Mouse (Mus musculus): ENCODE measurements around the gene Lrba. TPM values are rescaled to one million over a fixed set of nuclear protein-coding genes. Genes with fewer than 3 reads are reported as not detected.

Gene Lrba
- polyA plus RNA-seq, 1 experiment from 2014 or later: 3.2 TPM

- Histone ChIP-seq H3K4me3 (no peak overlapping the region), H3K36me3 (no peaks in the 10 kb centered on the region), H3K27ac (no peak overlapping the region), H3K9ac (no peak overlapping the region), H3K4me1 (no peaks in the 10 kb centered on the region), H3K27me3 (no peaks in the 10 kb centered on the region), H3K9me3 (no peaks in the 10 kb centered on the region), H3K4me2 (no peak overlapping the region)
- ATAC-seq (ENCODE audit: borderline replicate concordance, extremely low read depth, low FRiP score, low TSS enrichment): no peak
- 63% methylated on average over 3 of the region's 3 CpGs for WGBS
Observed at GRCm38 (mm10) chr3:86651006-86651405, 426.5 kb downstream of the Lrba start.

DNA sequence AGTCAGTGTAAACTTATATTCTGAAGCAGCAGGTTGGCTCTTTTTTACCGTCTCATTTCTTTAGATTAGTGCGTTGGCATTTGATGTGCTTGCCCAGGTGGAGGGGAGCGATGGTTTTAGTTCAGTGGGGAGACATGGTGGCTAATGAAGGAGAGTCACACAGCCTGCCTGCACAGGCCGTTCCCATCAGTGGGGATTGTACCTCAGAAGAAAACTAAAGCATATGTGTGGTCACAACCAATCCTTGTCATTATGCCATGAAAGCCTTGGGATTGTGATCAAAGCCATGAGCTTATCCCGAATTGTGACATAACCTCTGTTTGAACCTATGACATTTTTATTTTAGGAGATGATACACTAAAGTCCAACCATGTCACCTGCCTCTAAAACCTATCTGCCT is 434.8 kb downstream of the Lrba start:
- Histone ChIP-seq H3K9me3 (no peaks in the 10 kb centered on the region), H3K4me3 (no peak overlapping the region), H3K36me3 (no peaks in the 10 kb centered on the region), H3K27me3 (no peaks in the 10 kb centered on the region), H3K4me2 (no peak overlapping the region), H3K9ac (no peak overlapping the region), H3K27ac (no peak overlapping the region), H3K4me1 (no peaks in the 10 kb centered on the region)
- WGBS: 77% methylated on average over 5 of the region's 5 CpGs
- ATAC-seq (ENCODE audit: borderline replicate concordance, extremely low read depth, low FRiP score, low TSS enrichment): no peak

DNA sequence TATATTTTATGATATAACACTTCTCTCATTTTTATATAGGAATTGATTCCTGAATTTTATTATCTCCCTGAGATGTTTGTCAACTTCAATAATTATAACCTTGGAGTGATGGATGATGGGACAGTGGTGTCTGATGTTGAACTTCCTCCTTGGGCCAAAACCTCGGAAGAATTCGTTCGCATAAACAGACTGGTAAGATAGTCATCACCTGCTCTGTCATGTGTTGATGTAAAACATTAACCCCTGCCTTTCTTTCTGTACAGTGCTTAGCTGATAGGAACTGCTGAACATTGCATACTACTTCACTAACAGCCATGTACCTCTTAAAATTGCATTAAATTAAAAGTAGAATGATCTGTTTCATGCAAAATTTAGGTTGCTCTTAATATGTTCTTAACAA is 439.9 kb downstream of the Lrba start:
- H3K9ac ChIP-seq: no peak overlapping the region
- no peak overlapping the region for H3K4me3 ChIP-seq
- H3K36me3 ChIP-seq: no peaks in the 10 kb centered on the region
- 23% methylated on average over 3 of the region's 3 CpGs for WGBS
- no peaks in the 10 kb centered on the region for H3K9me3 ChIP-seq
- no peak overlapping the region for H3K27ac ChIP-seq
- no peaks in the 10 kb centered on the region for H3K27me3 ChIP-seq
- ATAC-seq (ENCODE audit: borderline replicate concordance, extremely low read depth, low FRiP score, low TSS enrichment): no peak
- no peak overlapping the region for H3K4me2 ChIP-seq
- H3K4me1 ChIP-seq: no peaks in the 10 kb centered on the region

DNA sequence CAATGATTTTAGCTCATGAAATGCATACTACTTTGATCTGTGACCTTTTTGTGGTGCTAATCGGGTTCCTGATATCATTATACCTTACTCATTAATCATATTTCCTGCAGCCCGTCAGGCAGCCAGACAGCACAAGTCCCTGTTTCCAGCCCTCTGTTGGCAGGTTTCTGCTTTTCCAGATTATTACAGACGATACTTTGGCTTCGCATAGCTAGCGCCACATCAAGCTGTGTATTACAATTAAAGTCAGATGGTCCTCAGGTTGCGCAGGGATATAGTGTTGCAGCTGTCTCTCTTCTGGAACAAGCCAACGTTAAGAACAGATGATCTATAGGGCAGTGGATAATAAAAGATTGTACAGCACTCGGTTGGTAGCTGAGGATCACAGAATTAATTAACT is 443.7 kb downstream of the Lrba start:
- H3K9ac ChIP-seq: no peak overlapping the region
- 57% methylated on average over 8 of the region's 8 CpGs for WGBS
- no peaks in the 10 kb centered on the region for H3K36me3 ChIP-seq
- no peak overlapping the region for H3K4me2 ChIP-seq
- no peak overlapping the region for H3K4me3 ChIP-seq
- no peak overlapping the region for H3K27ac ChIP-seq
- no peaks in the 10 kb centered on the region for H3K4me1 ChIP-seq
- no peaks in the 10 kb centered on the region for H3K9me3 ChIP-seq
- no peaks in the 10 kb centered on the region for H3K27me3 ChIP-seq
- ATAC-seq (ENCODE audit: borderline replicate concordance, extremely low read depth, low FRiP score, low TSS enrichment): no peak

DNA sequence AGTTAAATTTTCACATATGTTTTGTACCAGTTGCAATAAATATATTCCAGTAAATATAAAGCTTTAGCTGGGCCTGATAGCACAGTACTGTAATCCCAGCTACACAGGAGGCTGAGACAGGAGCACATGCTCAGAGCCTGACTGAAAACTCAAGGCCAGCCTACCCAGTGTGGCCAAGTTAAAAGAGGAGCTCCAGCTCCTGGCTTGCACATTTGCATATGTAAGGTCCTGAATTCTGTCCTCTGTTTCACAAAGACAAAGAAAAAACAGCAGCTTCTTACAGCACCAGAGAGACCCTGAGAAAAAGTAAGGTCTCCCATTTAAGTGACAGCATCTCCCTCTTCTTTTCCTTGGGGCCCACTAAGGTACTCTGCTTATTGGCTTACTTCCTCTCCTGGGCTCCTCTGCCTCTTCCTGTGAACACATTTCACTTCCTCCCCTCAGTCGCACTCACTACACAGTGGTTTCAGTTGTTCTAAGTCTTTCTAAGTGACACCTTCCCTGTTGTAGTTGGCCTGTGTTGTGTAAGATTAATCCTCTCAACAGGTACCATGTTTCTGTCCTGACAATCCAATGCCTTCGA is 453.2 kb downstream of the Lrba start:
- Histone ChIP-seq H3K9me3 (no peaks in the 10 kb centered on the region), H3K36me3 (no peaks in the 10 kb centered on the region), H3K4me1 (no peaks in the 10 kb centered on the region), H3K27ac (no peak overlapping the region), H3K27me3 (no peaks in the 10 kb centered on the region), H3K9ac (no peak overlapping the region), H3K4me3 (no peak overlapping the region), H3K4me2 (no peak overlapping the region)
- WGBS: 69% methylated on average over 2 of the region's 2 CpGs
- no peak for ATAC-seq (ENCODE audit: borderline replicate concordance, extremely low read depth, low FRiP score, low TSS enrichment)

DNA sequence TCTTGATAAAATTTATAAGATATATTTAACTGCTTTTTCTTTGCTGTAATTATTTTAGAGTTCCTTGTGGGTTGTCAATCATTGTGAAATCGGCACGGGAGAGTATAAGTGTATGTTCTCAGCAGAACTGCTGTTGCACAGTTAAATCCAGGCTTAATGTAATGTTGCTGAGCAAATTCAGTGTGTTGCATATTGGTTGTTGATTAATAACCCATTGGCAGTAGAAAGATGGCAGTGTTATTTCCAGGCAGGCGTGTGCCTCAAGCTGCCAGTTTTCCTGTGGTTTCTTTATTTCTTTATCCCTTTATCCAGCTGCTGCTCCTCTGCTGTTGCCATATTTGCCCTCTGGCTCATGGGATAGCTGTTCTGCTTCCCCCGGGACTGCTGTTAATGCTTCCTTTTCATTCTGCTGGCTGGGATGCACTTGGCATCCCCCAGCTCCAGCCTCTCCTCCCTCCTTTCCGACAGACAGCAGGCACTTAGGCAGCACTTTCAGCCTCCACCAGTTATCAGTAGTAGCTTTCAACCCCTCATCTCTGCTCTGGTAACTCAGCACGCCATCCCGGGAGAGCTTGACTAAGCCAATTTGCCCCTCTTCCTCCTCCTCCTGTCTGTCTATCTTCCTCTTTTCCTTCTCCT is 463.2 kb downstream of the Lrba start:
- 38% methylated on average over 7 of the region's 7 CpGs for WGBS
- H3K4me1 ChIP-seq: no peaks in the 10 kb centered on the region

GRCm38 (mm10) chr3:86688438-86688837 is 464.0 kb downstream of the Lrba start:
- Histone ChIP-seq H3K27ac (no peak overlapping the region), H3K4me1 (no peaks in the 10 kb centered on the region), H3K4me3 (no peak overlapping the region), H3K27me3 (no peaks in the 10 kb centered on the region), H3K36me3 (no peaks in the 10 kb centered on the region), H3K9ac (no peak overlapping the region), H3K4me2 (no peak overlapping the region), H3K9me3 (no peaks in the 10 kb centered on the region)
- 63% methylated on average over 1 of the region's 1 CpGs for WGBS
- no peak for ATAC-seq (ENCODE audit: borderline replicate concordance, extremely low read depth, low FRiP score, low TSS enrichment)

More for the DNA sequence above, 463.2 kb downstream of the Lrba start:
- Histone ChIP-seq H3K27ac (no peak overlapping the region), H3K27me3 (no peaks in the 10 kb centered on the region), H3K4me2 (no peak overlapping the region), H3K9ac (no peak overlapping the region), H3K36me3 (no peaks in the 10 kb centered on the region), H3K4me3 (no peak overlapping the region), H3K9me3 (no peaks in the 10 kb centered on the region)
- ATAC-seq (ENCODE audit: borderline replicate concordance, extremely low read depth, low FRiP score, low TSS enrichment): no peak

DNA sequence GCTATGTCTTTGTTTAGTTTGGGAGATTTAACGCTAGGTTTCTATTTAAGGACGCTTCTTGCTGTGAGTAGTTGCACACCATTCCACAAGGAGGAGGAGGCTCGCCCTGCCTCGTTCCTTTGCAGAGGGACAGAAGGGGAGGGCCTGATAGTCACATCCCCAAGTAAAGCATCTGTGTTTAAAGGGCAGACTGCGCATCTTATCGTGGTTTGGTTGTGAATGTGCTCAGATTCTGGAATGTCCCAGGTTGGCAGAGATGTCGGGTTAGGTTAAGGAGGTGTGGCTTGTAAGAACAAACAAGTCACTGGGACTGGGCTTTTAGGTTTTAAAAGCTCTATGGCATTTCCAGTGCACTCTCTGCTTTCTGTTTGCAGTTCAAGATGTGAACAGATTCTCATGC is 464.8 kb downstream of the Lrba start:
- Histone ChIP-seq H3K9ac (no peak overlapping the region), H3K9me3 (no peaks in the 10 kb centered on the region), H3K27me3 (no peaks in the 10 kb centered on the region), H3K4me3 (no peak overlapping the region), H3K27ac (no peak overlapping the region), H3K4me2 (no peak overlapping the region), H3K4me1 (no peaks in the 10 kb centered on the region), H3K36me3 (no peaks in the 10 kb centered on the region)
- WGBS: 23% methylated on average over 7 of the region's 7 CpGs
- ATAC-seq (ENCODE audit: borderline replicate concordance, extremely low read depth, low FRiP score, low TSS enrichment): no peak

DNA sequence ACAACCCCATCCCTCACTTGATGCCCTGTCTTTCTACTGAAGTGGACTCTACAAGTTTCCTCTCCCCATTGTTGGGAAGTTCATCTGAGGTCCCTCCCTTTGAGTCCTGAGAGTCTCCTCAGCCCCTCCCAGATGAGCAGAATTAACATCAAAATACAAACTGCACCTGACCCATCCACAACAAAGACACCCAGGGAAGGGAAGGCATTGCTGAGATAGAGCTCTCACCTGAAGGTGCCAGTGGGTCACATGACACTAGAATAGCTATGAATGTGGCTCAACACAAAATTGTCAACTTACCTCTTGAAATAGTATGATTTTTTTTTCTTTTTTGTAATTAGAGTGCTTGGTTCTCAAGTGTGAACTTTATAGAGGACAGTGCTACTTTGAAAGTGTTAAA is 468.3 kb downstream of the Lrba start:
- H3K27me3 ChIP-seq: no peaks in the 10 kb centered on the region
- no peaks in the 10 kb centered on the region for H3K36me3 ChIP-seq
- no peak overlapping the region for H3K27ac ChIP-seq
- ATAC-seq (ENCODE audit: borderline replicate concordance, extremely low read depth, low FRiP score, low TSS enrichment): no peak
- no peaks in the 10 kb centered on the region for H3K4me1 ChIP-seq
- H3K9ac ChIP-seq: no peak overlapping the region
- H3K4me2 ChIP-seq: no peak overlapping the region
- H3K4me3 ChIP-seq: no peak overlapping the region
- H3K9me3 ChIP-seq: no peaks in the 10 kb centered on the region

DNA sequence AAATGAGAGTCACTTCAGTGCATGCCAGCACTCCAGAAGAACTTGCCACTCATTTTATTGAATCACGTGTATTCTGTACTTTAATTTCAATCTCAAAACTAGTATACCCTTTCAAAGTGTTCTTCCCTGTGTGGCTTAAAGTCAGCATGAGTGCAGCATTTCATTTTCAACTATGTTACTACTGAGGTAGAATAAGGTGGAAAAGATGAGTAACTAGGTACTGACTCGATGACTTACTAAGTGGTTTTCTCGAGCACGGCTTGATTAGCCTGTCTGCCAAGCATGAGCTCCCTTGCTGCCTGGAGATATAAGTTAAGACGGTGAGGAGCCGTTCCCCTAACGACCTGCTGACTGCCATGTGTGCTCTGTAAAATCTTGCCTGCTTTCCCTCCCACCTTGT is 469.1 kb downstream of the Lrba start:
- Histone ChIP-seq H3K4me2 (no peak overlapping the region), H3K27me3 (no peaks in the 10 kb centered on the region), H3K27ac (no peak overlapping the region), H3K4me3 (no peak overlapping the region), H3K36me3 (no peaks in the 10 kb centered on the region), H3K4me1 (no peaks in the 10 kb centered on the region), H3K9me3 (no peaks in the 10 kb centered on the region), H3K9ac (no peak overlapping the region)
- 69% methylated on average over 7 of the region's 7 CpGs for WGBS
- ATAC-seq (ENCODE audit: borderline replicate concordance, extremely low read depth, low FRiP score, low TSS enrichment): no peak

DNA sequence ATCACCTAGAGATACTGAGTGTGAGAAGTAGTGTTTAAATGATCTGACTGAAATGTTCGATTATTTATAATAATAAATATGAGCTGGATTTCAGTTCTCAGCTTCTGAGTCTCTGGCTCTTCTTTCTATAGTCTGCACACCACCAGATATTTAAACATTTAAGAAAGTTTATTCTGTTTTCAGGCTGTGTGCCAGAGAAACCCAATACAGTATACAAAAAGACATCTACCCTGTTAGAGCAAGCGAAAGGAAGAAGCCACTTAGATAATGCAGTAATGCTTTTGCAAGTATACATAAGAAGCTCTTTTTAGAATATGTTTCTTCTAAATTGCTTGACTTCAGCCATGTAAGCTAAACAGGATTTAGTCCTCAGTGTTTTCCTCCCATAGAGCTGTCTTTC is 474.5 kb downstream of the Lrba start:
- peak; percentile 27; the same call in 1 of the 2 replicates for ATAC-seq (ENCODE audit: borderline replicate concordance, extremely low read depth, low FRiP score, low TSS enrichment)
- H3K27me3 ChIP-seq: no peaks in the 10 kb centered on the region
- H3K36me3 ChIP-seq: no peaks in the 10 kb centered on the region
- no peak overlapping the region for H3K4me2 ChIP-seq
- no peak overlapping the region for H3K9ac ChIP-seq
- no peaks in the 10 kb centered on the region for H3K9me3 ChIP-seq
- no peak overlapping the region; the same call in 1 of the 2 replicates for H3K27ac ChIP-seq
- 35% methylated on average over 2 of the region's 2 CpGs for WGBS
- H3K4me1 ChIP-seq: peaks cover 5% of the 10 kb centered on the region; the same call in 1 of the 2 replicates
- H3K4me3 ChIP-seq: no peak overlapping the region

- no peak overlapping the region for H3K9ac ChIP-seq
- peaks cover 5% of the 10 kb centered on the region; the same call in 1 of the 2 replicates for H3K4me1 ChIP-seq
- H3K36me3 ChIP-seq: no peaks in the 10 kb centered on the region
- H3K27ac ChIP-seq: no peak overlapping the region
- H3K4me3 ChIP-seq: no peak overlapping the region
- WGBS: 21% methylated on average over 1 of the region's 1 CpGs
- no peaks in the 10 kb centered on the region for H3K9me3 ChIP-seq
- H3K27me3 ChIP-seq: no peaks in the 10 kb centered on the region
- no peak for ATAC-seq (ENCODE audit: borderline replicate concordance, extremely low read depth, low FRiP score, low TSS enrichment)
- H3K4me2 ChIP-seq: no peak overlapping the region
Observed at GRCm38 (mm10) chr3:86701163-86701563, 476.7 kb downstream of the Lrba start.

- Histone ChIP-seq H3K36me3 (no peaks in the 10 kb centered on the region), H3K4me3 (no peak overlapping the region), H3K27me3 (no peaks in the 10 kb centered on the region), H3K4me1 (no peaks in the 10 kb centered on the region), H3K9me3 (no peaks in the 10 kb centered on the region), H3K27ac (no peak overlapping the region), H3K4me2 (no peak overlapping the region), H3K9ac (no peak overlapping the region)
- ATAC-seq (ENCODE audit: borderline replicate concordance, extremely low read depth, low FRiP score, low TSS enrichment): no peak
- 18% methylated on average over 4 of the region's 4 CpGs for WGBS
Observed at GRCm38 (mm10) chr3:86709472-86709871, 485.0 kb downstream of the Lrba start.
